Mouse (Mus musculus) monocyte, adult 5-6 weeks (primary cell): ENCODE results near the gene Npffr2. TPM values are rescaled to one million over a fixed set of nuclear protein-coding genes. Genes with fewer than 3 reads are reported as not detected.
"Not testable (repeated sequence)": the region's sequence is repeated elsewhere in the genome, so short reads cannot be mapped to it uniquely, and the experiment has no call there.

Experiments
- ATAC-seq: fragments of 153-309, 156-312 bp; replicated peaks from 2 replicates; pipeline ENCODE4 v1.8.0; 2017; ENCODE audit warnings: mild to moderate bottlenecking; ENCODE audit not compliant: low TSS enrichment, insufficient number of reproducible peaks, severe bottlenecking, poor library complexity, low FRiP score
- total RNA-seq: library from RNA; stranded (forward); fragments of 200-1000, 200-491, 200-594 nt; gene quantifications from 3 replicates; pipeline ENCODE4 v1.2.3, GENCODE M21; 2017

Npffr2 gene
- total RNA-seq: not detected in 3 replicates

DNA sequence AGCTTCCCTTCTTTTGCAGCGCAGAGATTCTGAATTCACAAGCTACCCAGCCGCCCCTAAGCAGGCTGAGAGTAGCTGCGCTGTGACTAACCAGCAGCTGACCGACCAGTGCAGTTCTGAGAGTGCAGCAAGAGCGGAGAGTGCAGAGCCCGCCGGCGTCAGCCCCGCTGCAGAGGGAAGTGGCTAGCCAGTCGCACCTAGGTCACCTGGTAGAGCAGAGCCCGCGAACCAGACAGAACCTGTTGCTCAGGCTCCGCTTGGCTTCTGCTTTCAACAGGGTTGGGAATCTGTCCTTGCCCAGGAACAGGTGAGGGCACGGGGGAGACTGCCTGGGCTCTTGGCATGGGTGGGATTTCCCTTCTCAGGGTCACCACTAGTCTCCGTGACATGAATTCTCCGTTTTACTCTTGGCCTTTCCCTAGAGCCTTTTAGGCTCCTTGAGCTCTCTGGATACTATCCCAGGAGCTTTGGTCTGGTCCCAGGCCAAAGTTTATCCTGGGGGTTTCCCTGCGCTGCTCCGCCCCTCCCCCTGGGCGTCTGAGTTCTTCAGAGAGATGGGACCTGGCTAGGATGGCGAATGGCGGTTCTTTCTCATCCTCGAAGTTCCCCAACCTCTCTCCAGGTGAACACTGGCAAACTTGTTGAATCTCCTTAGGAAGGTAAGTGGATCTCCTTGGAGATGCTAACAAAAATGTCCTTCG lies at the start of gene Npffr2:
Gene Npffr2, plus strand, starts transcription at position 552 of the 701 bp plus-strand sequence.
- no peak for ATAC-seq

- no peak for ATAC-seq
Measured at GRCm38 (mm10) chr5:89492560-89492959, 34.7 kb upstream of the Npffr2 start.

DNA sequence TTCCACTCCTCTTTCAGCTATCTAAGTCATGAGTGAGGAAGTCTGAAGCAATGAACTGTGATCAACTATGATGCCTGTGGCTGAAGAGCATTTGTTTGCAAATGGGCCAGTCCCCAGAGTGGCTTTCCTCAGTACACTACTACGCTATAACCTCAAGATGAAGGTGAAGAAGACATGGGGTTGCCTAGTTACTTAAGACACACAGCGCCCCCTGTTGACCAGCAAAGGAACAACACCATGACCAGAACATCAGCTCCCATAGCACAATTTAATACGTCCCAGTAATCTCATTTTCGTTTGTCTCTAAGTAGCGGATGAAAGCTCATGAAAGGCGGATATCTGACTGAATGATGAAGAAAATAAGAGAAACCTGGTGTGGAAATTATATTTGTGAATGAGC lies 27.0 kb upstream of the Npffr2 start:
- no peak for ATAC-seq

- no peak for ATAC-seq
Measured at GRCm38 (mm10) chr5:89518641-89519040, 8.6 kb upstream of the Npffr2 start.

- no peak for ATAC-seq
Measured at GRCm38 (mm10) chr5:89526181-89526778, 949 bp upstream of the Npffr2 start.

DNA sequence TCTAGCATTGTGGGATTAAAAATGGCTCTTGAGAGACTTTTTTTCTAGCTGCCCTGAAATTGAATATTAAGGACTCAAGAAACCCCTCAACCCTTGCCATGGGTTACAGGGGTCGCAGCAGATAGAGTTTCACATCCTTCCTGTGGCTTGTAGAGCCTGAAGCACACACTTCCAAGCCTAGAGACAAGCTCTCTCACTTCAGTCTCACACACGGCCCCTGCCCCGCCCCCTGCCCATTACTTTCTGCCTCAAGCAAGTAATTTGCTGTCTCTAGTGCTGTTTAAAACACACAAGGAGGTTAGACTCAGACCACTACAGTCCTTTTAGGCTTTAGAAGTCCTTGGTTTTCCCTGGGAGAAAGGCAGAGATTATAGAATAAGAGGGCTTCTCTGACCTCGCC lies 1.7 kb downstream of the Npffr2 start:
- ATAC-seq: no peak

DNA sequence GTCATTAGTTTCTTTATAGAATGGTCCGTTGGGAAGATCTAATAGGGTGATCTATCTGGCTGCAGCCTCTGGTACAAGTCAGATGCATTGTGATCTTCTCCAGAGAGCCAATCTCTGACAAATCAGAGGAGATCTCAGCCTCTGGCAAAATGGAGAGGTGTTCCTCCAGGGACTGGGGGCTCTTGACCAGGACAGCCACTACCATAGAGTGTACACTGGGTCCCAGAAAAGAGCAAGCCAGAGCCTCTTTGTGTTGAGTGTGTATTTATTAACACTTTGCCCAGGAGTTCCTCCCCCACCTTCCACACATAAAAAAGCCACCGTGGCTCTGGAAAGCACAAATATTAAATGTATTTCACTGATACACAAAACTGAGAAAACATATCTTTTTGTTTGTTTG lies 2.2 kb downstream of the Npffr2 start:
- no peak for ATAC-seq

- ATAC-seq: no peak
Measured at GRCm38 (mm10) chr5:89536018-89536417, 8.8 kb downstream of the Npffr2 start.

DNA sequence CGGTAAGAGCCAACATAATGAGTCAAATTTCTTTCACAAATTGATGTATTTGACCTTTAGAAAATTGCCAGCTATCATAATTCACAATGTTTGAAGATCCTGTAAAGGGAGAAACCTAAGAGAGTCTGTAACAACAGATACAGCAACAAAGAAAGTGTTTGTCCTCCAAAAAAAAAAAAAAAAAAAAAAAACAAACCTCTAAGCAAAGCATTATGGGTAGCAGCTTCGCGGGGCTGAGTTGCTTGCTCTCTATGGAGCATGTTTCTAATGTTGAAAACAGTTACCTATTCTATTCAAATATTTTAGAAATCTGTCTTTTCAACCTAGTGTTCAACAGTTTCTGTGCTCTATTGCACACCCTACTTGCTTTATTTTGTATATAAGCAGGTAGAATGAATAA lies 15.2 kb downstream of the Npffr2 start:
- no peak for ATAC-seq

- ATAC-seq: no peak
Measured at GRCm38 (mm10) chr5:89543476-89543875, 16.2 kb downstream of the Npffr2 start.

DNA sequence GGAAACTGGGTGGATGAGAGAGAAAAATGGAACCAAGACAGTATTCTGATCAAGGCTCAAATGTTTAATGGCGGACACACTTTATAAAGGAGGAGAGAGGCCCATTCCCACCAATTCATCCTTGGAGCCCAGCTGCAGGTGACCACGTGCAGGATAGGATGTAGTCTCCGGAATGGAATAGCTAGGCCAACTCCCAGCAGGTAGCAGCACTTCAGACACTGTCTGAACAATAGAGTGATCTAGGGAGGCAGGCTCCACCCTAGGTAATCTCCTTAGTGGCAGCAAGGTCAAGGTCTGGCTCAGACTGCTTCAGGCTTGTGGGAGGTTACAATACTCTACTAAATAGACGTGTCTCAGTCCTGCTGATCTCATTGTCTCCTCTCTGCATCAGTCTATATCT lies 31.9 kb downstream of the Npffr2 start:
- not testable (repeated sequence) for ATAC-seq

DNA sequence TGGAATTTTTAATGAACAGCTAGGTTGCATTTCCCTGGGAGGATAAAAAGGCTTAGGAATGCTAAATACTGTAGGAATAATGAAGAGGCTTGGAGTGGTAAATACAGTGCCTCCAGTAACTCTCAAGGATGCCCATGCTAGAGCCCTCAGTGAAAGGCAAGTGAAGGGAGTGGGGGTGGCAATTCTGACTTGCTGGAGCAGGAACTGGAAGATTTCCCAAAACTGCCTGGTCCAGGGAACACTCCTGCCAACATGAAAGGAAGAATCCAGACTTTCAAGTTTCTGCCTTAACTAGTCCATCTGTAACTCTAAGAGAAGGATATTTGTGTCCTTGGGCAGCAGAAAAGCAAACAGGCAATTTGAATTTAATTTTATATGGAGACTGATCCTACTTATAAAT lies 34.2 kb downstream of the Npffr2 start:
- no peak for ATAC-seq

DNA sequence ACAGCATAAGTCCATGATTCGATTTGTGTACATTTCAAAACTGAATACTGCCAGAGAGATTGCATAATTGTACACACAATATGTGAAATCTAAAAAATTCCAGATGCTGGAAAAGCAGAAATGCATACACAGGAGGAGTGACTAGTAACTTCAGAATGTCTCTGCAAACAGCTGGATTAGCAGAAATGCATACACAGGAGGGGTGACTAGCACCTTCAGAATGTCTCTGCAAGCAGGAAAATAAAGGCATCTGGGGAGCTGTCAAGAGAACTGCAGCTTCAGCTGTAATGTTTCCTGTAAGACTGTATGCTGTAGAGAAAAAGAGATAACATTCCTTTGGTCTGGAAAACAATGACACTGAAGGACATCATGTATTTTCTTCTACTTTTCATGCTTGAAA lies 51.4 kb downstream of the Npffr2 start:
- ATAC-seq: no peak

- ATAC-seq: no peak
Measured at GRCm38 (mm10) chr5:89579181-89579580, 52.0 kb downstream of the Npffr2 start.

DNA sequence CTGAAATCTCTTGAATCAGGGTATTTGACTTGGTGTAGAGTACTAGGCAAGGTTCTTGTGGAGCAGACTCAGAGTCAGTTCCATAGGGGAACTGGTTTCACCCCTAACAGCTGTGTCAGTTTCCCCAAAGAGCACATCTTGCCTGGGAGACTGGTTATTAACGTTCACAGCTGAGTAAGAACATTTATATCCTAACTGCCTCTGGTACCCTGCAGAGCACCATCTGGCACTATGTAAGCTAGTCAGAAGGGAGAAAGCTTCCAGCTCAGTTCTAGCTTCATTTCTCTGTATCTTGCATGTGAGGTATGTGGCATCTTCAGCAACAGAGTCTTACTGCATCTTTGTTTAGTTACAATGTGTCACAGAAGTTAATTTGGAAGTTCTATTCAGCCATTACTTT lies 53.9 kb downstream of the Npffr2 start:
- ATAC-seq: no peak

GRCm38 (mm10) chr5:89581742-89582366 lies 54.6 kb downstream of the Npffr2 start:
- no peak for ATAC-seq

DNA sequence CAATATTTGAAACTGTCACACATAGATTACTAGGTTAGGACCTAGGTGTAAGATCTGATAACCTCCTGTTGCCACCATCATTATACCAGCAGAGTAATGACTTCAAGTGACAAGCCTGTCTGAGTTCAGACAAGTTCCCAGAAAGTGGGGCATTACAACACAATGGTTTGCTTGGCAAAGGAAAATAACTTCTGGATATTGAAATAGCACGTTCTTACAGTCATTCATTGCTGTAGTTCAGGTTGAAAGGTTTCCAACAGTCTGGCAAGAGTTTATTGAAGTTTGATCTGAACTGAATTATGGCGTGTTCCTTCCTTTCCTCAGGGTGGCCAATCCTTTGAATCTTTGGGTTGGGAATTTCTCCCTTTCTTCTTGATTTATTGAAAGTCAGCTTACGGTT lies 57.8 kb downstream of the Npffr2 start:
- no peak for ATAC-seq

- no peak for ATAC-seq
Measured at GRCm38 (mm10) chr5:89592301-89592700, 65.1 kb downstream of the Npffr2 start.

DNA sequence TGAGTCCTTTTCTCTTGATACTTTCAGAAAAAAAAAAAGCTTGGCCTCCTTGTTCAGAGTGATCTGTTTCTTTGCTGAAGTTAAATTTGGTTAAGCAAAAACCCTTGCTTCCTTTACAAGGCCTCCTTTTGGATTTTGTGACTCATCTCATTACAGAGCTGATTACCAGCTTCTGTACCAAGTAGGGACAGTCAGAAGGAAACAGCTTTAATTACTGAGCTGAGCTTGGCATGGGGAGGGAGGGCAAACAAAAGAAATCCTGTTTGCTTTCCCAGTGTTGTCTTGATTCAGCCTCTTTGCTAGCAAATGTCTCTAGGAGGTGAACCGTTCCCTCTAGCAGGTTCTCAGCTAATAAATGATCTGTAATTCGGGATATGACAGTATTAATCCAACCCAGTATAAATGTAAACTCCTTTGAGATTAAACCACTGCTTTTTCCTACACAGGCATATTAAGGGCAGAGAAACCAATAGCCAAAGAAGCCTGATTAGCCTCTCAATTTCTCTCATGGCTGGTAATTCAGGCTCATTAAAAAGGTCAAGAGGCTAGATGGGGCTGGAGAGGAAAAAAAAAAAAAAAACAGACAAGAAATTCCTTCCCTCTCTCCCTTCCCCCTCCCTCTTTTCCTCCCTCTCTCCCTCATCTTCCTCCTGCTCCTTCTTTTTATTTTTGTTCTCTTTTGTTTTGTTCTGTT lies 84.2 kb downstream of the Npffr2 start:
- no peak for ATAC-seq

DNA sequence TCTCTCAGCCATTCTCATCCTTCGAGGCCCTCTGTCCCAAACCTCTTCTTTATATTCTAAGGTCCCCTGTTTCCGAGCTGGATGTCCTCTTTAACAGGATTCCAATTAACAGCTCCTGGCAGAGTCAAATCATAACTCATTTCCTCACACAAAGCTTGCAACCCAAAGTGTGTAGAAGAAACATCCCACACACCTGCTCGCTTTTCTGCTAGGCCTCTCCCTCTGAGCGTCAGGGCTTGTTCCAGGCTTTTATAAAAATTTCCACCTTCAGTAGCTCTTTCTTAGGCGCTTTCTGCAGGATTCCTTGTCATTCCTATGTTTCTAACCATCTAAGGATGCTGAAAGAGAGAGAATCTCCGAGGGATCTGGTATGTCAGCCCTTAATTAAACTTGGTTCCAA lies 85.0 kb downstream of the Npffr2 start:
- ATAC-seq: no peak
